In the genomic region with DNA sequence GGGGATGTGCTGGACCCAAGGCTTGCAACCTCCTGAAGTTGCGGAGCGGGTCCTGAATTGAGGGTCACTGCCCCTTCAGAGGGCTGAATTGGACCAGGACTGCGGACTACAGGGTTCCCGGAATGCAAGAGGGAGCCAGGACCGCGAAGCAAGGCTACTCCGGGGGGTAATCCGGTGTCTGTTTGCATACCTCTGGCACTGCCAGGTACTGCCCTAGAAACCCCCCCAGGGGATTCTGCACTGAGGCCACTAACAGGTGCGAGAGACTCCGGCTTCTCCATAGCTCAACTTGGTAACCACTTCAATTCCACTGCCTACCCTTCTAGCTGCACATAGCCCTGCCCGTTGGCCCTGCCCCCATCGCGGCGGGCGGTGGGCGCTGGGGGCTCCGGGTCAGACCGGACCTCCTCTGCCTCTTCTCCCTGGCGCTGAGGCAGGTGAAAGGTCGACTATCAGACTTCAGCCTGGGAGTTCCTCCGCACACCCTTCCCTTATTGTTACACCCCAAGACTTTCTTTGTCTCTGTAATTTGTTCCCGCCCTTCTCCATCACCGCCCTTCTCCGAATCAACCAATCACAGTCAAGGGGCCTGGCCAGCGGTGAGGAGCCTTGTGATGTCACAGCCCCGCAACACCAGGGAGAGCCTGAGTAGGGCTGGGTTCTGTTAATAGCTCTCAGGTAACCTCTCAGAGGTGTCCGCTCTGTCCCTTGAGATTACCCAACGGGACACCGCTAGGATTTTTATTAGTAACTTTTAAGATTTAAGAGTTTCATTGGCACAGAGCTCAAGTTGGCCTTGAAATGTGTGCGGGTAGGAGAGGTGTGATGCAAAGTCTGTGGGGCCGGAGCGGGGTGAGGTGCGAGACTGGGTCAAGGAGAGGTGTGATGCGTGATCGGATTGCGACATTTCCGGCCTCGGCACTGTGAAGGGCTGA, we compare ENCODE assay signal across 7 mouse cellular contexts. TPM values are rescaled to one million over a fixed set of nuclear protein-coding genes. Genes with fewer than 3 reads are reported as not detected.
DNase-seq lines count a peak whose midpoint lies in the region; ATAC-seq lines count a peak whose summit lies in the region.

Gene 2810408A11Rik (minus strand): TSS at position 517 of the 935 bp plus-strand sequence.
Gene Neurl4 (plus strand): TSS at position 602 of the 935 bp plus-strand sequence.

- peak; percentile 94 for ATAC-seq in inflammation-experienced regulatory T-cells, adult 6 months
- peak; percentile 87 for ATAC-seq in megakaryocyte-erythroid progenitor cell, adult 5-6 weeks (replicated peaks; ENCODE audit: low FRiP score, low TSS enrichment, poor library complexity, severe bottlenecking)

- peak; percentile 92 to 97 for DNase-seq in adrenal gland, adult (ENCODE audit: inconsistent age in 2 of 2, low spot score in 1 of 2)
- DNase-seq in embryo, embryonic 10 days (ENCODE audit: low spot score), result peak; percentile 97
- DNase-seq in gastrocnemius, postnatal 14 days, result peak; percentile 87
- DNase-seq in left cerebral cortex, postnatal 10 days (ENCODE audit: extremely low spot score in 1 of 2, low spot score in 2 of 2), result peak; percentile 90 to 92
- DNase-seq in right cerebral cortex, postnatal 25 days, result peak; percentile 87

- intact Hi-C loops in gastrocnemius, postnatal 14 days (cut with DNase I; ENCODE audit: low total_unique reads), result no loop called here
- intact Hi-C loops in left cerebral cortex, postnatal 10 days (cut with DNase I), result no loop called here

RNA-seq across cellular contexts. Expression of gene 2810408A11Rik, which starts in this region (rescaled TPM):
- under 1 TPM; 0.62 to 0.84 TPM for total RNA-seq in gastrocnemius, postnatal 14 days (2021)
- polyA plus RNA-seq in inflammation-experienced regulatory T-cells, adult 6 months (2017; shearing (Covaris generic)), result under 1 TPM; 0.39 to 0.98 (median 0.63) TPM
- 1 to 10 TPM; 1.8 TPM for total RNA-seq in left cerebral cortex, postnatal 10 days (2021)
- total RNA-seq in megakaryocyte-erythroid progenitor cell, adult 5-6 weeks (2014; fragmentation: Nextera tagmentation), result 2.4 and 4.0 TPM in 2 replicates
- 3.4 and 4.1 TPM in 2 replicates for total RNA-seq in megakaryocyte-erythroid progenitor cell, adult 5-6 weeks (2017)

RNA-seq across cellular contexts. Expression of gene Neurl4, which starts in this region (rescaled TPM):
- 10 to 100 TPM; 27.2 to 29.1 TPM for total RNA-seq in gastrocnemius, postnatal 14 days (2021)
- 1 to 10 TPM; 5.2 to 9.6 (median 9.0) TPM for polyA plus RNA-seq in inflammation-experienced regulatory T-cells, adult 6 months (2017; shearing (Covaris generic))
- 100 to 1,000 TPM; 126 to 129 TPM for total RNA-seq in left cerebral cortex, postnatal 10 days (2021)
- 31.7 and 51.2 TPM in 2 replicates for total RNA-seq in megakaryocyte-erythroid progenitor cell, adult 5-6 weeks (2014; fragmentation: Nextera tagmentation)
- 27.9 and 64.3 TPM in 2 replicates for total RNA-seq in megakaryocyte-erythroid progenitor cell, adult 5-6 weeks (2017)

Comparison
In these comparisons a context has a peak if more than half of its experiments do, and no peak if none do; other contexts are left out.
1. Peak in every context shown above with its lines: DNase-seq and ATAC-seq.